Mouse (Mus musculus) cerebellum, adult 2 months (tissue): ENCODE measurements around the gene Cxcl10.

Experiments used
- CTCF ChIP-seq: fragments of 200-500 bp; IDR thresholded peaks from 2 replicates; pipeline ENCODE4 v1.5.1; 2011; ENCODE audit warnings: low read depth, mild to moderate bottlenecking, control low read depth, low read length, moderate library complexity, borderline replicate concordance; ENCODE audit not compliant: insufficient read depth
- POLR2A ChIP-seq: fragments of 200-500 bp; IDR thresholded peaks from 2 replicates; pipeline ENCODE4 v1.6.1; 2011; ENCODE audit warnings: low read length, control low read depth, borderline replicate concordance; ENCODE audit not compliant: insufficient read depth

- TF ChIP-seq CTCF, result no peak
- no peak for TF ChIP-seq POLR2A
Measured at GRCm38 (mm10) chr5:92336743-92337142, 11.9 kb downstream of the Cxcl10 start.
